Mouse (Mus musculus) gastrocnemius, adult 8-10 months (tissue): ENCODE measurements around the gene Luzp1. TPM values are rescaled to one million over a fixed set of nuclear protein-coding genes. Genes with fewer than 3 reads are reported as not detected.

Experiments
- DNase-seq, 2 experiments: peaks; one replicate each; pipeline ENCODE4 v3.0.0; 2022; ENCODE audit warnings: low spot score in 2 of 2
- total RNA-seq, 4 experiments: library from RNA; stranded (reverse); gene quantifications; 2 replicates each; pipeline ENCODE4 v1.2.4; 2022

The Luzp1 gene
- total RNA-seq, 4 experiments from 2014 or later = 8.6 to 15.2 (median 13.5) TPM

DNA sequence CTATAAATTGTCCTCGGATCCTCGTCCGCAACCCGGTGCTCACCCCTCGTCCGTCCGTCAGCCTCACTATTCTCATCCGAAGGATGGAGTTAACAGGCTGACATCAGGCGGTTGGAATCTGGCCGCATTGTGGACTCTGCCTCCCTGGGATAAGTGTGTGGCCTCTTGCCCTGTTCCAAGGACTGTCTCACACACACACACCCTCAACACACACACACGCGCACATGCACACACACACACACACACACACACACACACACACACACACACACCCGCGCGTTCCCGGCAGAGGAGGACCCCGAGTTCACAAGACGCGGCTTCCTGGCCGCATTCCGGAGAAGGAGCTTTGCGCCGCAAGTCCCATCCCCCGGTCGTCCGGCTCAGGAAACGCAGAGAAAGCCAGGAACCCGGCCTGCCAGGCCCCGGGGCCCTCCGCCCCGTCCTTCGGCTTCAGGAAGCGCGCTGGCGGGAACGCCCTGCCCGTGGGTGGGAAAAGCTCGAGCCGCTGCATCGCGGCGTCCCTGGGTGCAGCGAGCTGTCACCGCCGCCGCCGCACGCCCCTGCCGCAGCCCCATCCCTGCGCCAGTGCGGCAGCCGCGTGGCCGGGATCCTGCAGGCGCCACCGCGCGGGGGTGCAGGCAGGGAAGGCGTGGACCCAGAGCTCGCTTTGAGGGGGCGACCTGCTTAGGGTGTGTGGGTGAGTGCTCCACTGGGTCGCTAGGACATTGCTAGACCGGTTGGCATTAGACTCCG is 7.3 kb upstream of the Luzp1 start, which contains the start of gene 6030445D17Rik:
Gene 6030445D17Rik (plus strand): TSS at position 165 of the 753 bp plus-strand sequence.
- DNase-seq = peak; percentile 57 to 62

GRCm38 (mm10) chr4:136462839-136463178 is 6.8 kb upstream of the Luzp1 start:
- DNase-seq = no peak

DNA sequence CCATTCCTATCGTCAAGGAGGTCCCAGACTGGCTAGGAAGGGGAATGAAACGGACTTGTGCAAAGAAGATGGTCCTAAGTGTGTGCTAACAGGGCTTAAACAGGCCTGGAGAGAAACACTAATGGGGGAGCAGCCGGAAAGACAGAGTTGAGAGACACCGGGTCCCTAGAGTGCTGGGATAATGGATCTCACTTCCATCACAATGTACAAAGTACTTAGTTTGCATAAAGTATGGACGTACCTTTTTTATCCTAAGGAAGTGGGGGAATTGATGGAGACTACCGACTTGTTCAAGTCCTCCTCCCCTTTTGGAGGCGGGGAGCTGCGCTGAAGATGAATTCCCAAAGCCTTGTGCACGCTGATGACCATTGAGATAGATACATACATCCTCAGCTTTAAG is 6.1 kb upstream of the Luzp1 start:
- no peak for DNase-seq

GRCm38 (mm10) chr4:136466226-136466625 is 3.3 kb upstream of the Luzp1 start:
- no peak for DNase-seq

- DNase-seq = peak in 1 of 2 experiments; percentile 21
These were observed 821 bp upstream of the Luzp1 start for GRCm38 (mm10) chr4:136468553-136469327.

- DNase-seq = no peak
These were observed 383 bp downstream of the Luzp1 start for GRCm38 (mm10) chr4:136469941-136470346.

DNA sequence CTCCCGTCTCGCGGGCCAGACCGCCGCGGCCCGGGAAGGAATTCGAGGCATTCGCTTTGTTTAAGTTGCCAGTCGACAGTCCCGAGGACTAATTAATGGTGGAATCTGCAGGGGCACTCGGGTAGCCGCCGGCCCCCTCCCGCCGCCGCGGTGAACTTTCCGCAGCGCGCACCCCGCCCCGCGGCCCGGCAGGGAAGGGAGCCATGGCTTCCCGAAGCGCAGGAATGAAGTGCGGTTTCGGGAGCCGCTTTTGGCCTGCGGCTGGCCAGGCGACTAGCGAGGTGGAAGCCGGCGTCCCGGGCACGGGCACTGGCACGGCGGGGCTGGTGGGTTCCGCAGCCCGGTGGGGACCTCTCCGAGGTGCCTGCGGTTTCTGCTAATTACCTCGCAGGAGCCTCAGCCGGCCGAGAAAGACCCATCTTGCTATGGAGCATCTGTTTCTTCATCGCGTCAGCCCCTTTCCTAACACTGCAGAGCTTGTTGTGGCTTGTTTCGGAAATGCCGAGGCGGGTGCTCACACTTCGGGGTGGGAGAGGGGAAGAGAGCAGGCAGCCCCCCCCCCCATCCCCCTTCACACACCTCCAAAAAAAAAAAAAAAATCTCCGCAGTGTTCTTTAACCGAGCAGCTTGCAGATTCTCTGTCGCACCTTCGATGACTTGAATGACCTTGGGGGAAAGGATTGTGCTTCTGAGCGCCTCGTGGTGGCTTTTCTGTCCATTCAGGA is 948 bp downstream of the Luzp1 start:
- DNase-seq = peak; percentile 9 to 11

DNA sequence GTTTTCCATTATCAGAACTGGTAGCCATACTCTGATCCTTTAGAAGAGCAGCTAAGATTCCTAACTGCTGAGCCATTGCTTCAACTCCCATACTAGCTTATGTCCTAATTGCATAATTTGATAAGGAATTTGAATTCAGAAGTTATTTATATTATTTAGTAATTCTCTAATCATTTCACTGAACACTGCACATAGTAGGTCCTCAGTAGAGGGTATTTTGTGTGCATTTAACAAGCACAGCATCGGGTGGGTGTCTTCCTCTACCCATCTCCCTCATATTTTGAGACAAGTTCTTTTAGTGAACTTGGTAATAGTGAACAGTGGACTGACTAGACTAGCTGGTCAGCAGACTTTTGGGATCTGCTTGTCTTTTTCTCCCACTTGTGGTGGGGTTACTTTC is 7.1 kb downstream of the Luzp1 start:
- no peak for DNase-seq

- DNase-seq = no peak
These were observed 17.0 kb downstream of the Luzp1 start for GRCm38 (mm10) chr4:136486549-136486948.

- no peak for DNase-seq
These were observed 26.4 kb downstream of the Luzp1 start for GRCm38 (mm10) chr4:136495993-136496392.

DNA sequence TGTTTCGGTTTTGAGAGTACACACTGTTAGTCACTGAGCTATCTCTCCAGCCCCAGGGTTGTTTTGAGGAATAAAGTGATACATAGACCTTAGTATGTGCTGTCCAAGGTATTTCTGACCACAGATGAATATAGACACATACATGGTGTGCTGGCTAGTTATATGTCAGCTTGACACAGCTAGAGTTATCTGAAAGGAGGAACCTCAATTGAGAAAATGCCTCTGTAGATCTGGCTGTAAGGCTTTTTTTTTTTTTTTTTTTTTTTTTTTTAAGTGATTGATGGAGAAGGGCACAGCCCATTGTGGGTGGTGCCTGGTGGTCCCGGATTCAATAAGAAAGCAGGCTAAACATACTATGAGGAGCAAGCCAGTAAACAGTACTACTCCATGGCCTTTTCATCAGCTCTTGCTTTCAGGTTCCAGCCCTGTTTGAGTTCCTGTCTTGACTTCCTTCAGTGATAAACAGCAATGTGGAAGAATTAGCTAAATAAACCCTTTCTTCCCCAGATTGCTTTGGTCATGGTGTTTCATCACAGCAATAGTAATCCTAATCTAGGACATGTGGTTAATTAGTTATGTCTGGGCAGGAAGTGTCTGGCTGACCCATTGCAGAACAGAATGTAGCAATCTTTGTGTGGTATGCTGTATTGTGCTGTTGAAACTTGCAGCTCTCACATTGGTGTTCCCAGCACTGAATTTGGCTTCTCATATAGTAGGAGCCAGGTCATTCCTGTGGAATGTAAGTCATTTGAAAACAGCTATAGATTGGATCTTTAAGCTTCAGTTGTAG is 36.1 kb downstream of the Luzp1 start:
- no peak for DNase-seq

DNA sequence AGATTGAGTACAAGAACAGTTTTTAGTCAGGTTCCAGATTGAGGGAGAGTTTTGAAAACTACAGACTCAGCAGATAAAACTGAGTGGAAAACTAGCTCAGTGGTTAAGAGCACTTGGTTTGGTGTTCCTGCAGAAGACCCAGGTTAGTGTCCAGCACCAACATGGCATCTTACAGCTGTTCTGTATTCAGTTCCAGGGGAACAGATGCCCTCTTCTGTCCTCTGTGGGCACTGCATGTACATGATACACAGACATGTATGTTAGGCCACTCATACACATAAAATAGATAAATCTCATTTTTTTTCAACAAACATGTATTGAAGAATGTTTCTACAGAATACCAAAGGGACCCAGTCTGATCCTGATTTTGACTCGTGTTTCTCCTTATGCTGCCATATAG is 40.3 kb downstream of the Luzp1 start:
- no peak for DNase-seq

GRCm38 (mm10) chr4:136511708-136512107 is 42.1 kb downstream of the Luzp1 start:
- DNase-seq = no peak

GRCm38 (mm10) chr4:136512905-136513304 is 43.3 kb downstream of the Luzp1 start:
- peak in 1 of 2 experiments; percentile 25 for DNase-seq

- DNase-seq = no peak
These were observed 48.6 kb downstream of the Luzp1 start for GRCm38 (mm10) chr4:136518141-136518540.

DNA sequence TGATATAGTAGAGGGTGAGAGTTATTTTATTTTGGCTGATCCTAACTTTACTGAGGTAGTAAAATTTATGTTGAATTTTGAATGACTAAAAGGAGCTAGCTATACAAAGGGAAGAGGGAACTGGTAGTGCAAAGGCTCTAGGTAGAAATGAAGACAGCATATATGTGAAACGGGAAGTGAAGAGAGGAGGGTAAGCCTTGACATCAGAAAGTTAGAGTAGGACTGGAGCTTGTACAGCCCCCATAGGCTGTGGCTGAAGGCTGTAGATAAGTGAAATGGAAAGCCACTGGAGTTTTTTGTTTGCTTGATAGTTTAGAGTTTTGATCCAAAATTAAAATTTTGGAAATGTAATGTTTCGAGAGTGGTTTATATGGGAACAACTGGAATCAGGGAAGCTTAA is 49.0 kb downstream of the Luzp1 start:
- no peak for DNase-seq

- DNase-seq = no peak
These were observed 50.3 kb downstream of the Luzp1 start for GRCm38 (mm10) chr4:136519866-136520265.

GRCm38 (mm10) chr4:136521898-136522297 is 52.3 kb downstream of the Luzp1 start:
- no peak for DNase-seq

- no peak for DNase-seq
These were observed 54.7 kb downstream of the Luzp1 start for GRCm38 (mm10) chr4:136524309-136524708.

DNA sequence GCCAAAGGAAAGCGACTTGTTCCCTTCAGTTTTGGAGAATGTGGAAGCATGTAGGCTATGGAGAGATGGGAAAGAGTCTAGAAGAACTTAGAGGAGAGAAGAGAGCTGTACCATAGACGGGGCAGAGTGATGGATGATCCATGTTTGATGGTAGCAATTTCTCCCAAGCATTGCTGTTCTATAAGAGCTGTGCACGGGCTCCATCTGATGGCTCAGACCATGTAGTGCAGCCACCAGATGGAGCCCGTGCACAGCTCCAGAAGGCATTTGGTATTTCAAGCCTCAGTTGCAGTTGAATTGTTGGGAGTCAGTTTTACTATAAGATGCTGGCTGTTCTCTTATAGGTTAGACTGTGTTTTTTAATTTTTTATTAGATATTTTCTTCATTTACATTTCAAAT is 56.9 kb downstream of the Luzp1 start:
- DNase-seq = no peak

DNA sequence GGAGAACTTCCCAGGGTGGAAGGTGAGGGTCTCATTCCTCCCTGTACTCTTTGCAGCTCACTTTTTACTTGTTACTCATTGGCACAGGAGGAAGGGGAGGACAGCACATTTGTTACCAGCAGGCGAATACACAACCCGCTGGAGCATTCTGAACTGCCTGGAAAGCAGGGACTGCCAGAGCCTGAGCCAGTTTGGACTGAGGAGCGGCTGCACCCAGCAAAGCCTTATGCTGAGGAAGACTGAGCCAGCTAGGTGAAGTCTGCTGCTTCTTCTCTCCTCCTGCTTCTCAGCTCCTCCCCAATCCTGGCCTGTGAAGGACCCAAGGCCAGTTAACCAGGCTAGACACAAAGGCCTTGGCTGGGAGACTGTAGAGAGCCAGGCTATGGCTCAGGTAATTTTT is 75.6 kb downstream of the Luzp1 start:
- DNase-seq = no peak
